Mouse (Mus musculus): ENCODE measurements around the gene Fanci.
A peak's percentile ranks its signal among the peaks of the same experiment; 100 is the strongest.

The Fanci gene

DNA sequence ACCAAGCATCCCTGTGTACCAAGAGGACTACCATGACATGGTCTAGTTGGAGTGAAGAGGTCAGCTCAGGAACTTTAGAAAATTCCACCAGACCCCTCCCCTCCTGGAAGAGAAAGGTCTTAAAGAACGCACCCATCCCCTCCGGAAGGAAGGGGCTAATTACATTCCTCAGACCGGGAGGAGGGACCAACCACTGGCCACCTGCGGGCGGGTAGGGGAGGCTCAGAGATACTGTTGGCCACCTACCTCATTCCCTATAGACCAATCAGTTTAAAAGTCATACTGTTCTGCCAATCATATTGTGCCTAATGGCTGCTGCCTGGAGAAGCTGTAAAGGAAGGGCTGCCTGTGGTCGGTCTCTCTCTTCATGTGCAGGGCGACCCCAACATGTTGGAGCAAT is 3.7 kb upstream of the Fanci start:
- no peak for DNase-seq (ENCODE audit: low spot score)

DNA sequence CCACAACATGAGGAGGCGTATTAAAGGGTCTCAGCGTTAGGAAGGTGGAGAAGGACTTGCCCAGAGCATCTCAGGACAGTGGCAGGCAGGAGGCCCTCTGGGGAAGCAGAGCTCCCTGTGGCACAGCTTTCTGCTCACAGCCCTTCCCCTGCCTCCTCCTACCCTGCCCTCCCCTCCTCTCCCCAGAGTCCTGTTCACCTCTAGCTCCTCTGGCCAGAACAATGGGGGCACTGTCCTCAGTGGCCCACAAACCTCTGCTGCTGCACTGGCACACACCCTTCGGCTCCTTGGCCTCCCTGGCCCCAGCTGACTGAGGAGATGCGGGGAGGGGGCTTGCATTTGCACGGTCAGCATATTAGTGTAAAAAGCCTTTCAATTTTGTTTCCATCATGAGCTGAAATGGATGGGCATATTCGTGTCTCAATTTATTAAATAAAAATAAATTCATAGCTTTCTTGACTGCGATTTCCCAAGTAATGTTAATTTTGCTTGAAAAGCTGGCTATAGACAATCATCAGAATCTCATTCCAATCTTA is 3.0 kb upstream of the Fanci start:
- DNase-seq (ENCODE audit: low spot score) = no peak

GRCm38 (mm10) chr7:79390141-79390708 is 1.5 kb upstream of the Fanci start:
- no peak for DNase-seq (ENCODE audit: low spot score)

DNA sequence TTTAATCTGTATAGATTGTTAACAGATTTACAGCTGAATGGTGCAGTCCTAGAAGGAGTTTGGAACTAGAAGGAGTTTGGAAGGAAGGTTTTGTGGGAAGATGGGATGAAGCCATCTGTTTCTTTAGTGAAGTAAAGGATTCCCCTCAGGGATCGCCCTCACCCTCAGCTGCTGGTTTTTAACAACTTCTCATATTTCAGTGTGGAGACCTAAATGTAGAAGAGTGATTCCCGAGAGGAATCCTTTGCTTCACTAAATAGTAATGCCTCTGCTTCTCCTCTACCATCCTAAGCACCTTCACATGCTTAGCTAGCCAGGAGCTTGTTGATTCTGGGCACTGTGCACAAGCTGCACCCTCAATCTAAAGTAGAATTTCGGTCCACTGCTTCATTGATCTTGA is 258 bp upstream of the Fanci start:
- DNase-seq (ENCODE audit: low spot score) = no peak

- peak; percentile 75 for DNase-seq (ENCODE audit: low spot score)
Measured at GRCm38 (mm10) chr7:79392860-79393513, 1.3 kb downstream of the Fanci start.

DNA sequence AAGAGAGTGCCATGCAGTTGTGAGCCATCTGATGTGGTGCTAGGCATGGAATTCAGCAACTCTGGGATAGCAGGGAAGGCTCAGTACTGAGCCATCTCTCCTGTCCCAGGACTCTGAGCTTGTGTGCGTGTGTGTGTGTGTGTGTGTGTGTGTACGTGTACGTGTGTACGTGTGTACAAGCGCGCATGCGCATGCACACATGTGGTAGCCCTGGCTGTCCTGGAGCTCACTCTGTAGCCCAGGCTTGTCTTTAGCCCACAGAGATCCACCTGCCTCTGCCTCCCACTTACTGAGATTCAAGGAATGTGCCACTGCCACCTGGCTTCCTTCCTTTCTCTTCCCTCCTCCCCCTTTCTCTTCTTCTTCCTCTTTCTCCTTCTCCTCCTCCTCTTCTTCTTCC is 2.2 kb downstream of the Fanci start:
- no peak for DNase-seq (ENCODE audit: low spot score)

- no peak for DNase-seq (ENCODE audit: low spot score)
Measured at GRCm38 (mm10) chr7:79394666-79395065, 2.9 kb downstream of the Fanci start.

- no peak for DNase-seq (ENCODE audit: low spot score)
Measured at GRCm38 (mm10) chr7:79395186-79395585, 3.5 kb downstream of the Fanci start.

- no peak for DNase-seq (ENCODE audit: low spot score)
Measured at GRCm38 (mm10) chr7:79397446-79397963, 5.8 kb downstream of the Fanci start.

DNA sequence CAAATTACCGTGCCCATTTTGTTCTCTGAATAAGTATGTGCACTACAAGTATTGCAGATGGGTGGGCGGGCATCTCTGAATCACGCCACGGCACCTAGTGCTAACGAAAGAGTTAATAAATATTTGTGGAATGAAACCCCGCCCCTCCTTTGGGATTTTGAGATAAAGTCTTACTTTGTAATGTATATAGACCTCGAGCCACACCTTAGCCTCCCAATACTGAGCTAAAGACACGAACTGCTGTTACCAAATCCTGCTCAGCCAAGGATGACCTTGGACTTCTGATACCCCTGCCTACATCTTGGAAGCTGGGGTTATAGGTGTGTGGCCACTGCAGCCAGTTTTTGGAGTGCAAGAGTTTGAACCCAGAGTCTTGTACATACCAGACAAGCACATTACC is 6.7 kb downstream of the Fanci start:
- no peak for DNase-seq (ENCODE audit: low spot score)

- no peak for DNase-seq (ENCODE audit: low spot score)
Measured at GRCm38 (mm10) chr7:79398971-79399370, 7.2 kb downstream of the Fanci start.

DNA sequence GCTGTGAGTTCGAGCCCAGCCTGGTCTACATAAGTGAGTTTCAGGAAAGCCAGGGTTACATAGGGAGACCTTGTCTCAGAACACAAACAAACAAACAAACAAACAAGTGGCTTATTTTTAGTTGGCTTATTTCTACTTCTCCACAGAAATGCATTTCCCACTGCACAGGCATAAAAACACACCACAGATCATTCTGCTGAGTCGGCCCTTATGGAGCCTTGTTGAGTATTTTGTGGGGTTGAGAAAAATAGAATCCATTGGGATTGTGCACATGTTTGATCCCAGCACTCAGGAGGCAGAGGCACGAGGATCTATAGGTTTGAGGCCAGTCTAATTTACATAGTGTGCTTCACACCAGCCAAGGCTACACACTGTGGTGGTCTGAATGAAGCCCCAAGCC is 8.6 kb downstream of the Fanci start:
- DNase-seq (ENCODE audit: low spot score) = no peak

DNA sequence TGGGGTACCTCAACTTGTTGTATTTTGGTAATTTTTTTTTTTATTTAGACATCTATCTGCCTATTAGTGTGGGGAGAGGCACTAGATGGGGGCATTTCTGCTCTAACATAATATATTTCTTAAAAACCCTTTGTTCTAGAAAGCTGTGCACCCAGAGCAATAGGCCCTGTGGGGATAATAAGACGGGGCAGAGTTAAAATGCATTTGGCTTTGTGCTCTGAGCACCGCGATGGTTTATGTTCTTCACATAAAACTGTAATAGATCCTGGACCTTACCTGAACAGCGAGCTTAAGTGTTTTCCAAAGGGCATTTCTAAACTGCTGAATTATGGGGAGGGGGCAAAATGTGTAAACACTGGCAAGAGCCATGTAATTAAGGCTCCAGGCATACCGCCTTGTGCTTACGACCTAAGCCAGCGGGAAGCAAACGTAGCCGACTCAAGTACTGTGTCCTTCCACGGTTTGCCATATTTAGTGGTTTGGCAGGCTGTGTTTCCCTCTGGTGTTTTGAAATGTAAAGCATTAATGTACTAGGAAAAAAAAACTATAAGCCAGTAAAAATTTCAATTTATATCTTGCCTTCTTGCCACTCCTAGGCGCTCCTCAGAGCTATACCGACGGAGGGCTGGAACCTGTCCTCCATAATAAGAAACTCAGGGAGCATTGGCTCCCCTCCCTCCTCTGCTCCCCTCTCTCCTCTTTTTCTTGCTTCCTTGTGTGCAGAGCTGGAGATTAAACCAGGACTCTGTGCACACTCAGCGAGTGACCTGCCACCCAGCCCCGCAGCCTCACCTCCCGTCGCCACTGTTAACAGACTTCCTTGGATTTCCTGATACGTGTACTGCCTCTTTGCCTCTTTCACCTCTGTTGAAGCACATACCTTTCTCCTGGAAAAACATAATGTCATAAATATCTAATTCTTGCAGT is 23.0 kb downstream of the Fanci start:
- no peak for DNase-seq (ENCODE audit: low spot score)

- peak; percentile 58 for DNase-seq (ENCODE audit: low spot score)
Measured at GRCm38 (mm10) chr7:79419950-79420349, 28.2 kb downstream of the Fanci start.

DNA sequence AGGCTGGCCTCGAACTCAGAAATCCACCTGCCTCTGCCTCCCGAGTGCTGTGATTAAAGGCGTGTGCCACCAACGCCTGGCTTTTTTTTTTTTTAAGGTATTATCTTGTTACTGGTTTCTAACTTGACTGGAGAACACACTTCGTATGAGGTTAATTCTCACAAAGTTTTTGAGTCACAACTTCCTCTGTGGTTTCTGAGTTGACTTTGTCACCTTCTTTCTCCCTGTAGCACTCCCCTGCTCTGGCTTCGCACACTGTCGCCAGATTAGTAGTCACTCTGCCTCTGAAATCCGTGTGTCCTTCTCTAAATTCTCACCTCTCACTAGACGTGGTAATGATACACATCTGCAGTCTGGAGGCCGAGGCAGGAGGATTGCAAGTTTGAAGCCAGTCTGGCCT is 31.1 kb downstream of the Fanci start:
- peak; percentile 21 for DNase-seq (ENCODE audit: low spot score)

- no peak for DNase-seq (ENCODE audit: low spot score)
Measured at GRCm38 (mm10) chr7:79425804-79426203, 34.1 kb downstream of the Fanci start.

- DNase-seq (ENCODE audit: low spot score) = no peak
Measured at GRCm38 (mm10) chr7:79428243-79428642, 36.5 kb downstream of the Fanci start.

DNA sequence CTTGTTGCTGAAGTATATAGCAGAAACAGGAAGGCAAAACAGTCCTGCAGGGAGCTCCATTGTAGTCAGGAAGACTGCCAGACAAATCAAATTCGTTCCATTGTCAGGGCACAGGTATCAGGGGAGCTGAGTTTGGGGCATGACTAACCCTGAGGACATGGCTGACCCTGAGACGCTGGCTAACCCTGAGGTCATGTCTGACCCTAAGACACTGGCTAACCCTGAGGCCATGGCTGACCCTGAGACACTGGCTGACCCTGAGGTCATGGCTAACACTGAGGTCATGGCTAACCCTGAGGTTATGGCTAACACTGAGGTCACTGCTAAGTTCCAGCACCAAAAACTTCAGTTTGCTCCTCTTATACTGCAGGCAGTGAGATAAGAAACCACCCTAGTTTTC is 48.3 kb downstream of the Fanci start:
- no peak for DNase-seq (ENCODE audit: low spot score)

DNA sequence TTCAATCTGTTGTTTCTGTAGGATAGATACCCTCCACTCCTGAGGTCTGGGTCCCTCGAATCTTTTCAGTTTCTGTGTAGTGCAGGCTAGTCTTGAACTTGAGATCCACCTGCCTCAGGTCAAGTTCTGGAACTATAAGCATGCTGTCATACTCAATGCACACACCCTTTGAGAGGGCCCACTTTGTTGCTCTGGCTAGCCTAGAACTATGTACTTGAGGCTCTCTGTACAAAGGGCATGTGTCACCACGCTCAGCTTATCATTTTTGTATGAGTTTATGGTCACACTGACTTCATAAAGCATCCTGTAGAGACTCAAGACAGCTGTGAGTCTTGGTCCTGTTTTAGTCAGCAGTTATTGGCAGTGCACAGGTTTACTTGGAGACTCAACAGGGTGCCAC is 55.3 kb downstream of the Fanci start:
- no peak for DNase-seq (ENCODE audit: low spot score)

DNA sequence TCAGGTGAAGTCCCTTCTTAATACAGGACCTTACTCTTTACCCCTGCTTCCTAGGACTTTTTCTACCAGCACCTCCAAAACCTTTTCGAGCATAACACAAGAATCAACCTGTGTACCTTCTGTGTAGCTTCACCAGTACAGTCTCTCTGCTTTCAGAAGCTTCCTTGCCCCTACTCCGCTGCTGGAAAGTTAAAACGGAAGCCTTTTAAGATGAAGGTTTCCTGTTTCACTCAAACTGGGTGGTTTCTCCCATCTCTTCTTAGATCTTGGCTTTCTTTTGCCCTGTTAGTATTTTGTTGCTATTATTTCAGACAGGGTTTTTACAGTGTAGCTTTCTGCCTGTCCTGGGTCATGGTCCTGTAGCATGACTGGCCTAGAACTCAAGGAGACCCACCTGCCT is 55.8 kb downstream of the Fanci start:
- DNase-seq (ENCODE audit: low spot score) = peak; percentile 30

DNA sequence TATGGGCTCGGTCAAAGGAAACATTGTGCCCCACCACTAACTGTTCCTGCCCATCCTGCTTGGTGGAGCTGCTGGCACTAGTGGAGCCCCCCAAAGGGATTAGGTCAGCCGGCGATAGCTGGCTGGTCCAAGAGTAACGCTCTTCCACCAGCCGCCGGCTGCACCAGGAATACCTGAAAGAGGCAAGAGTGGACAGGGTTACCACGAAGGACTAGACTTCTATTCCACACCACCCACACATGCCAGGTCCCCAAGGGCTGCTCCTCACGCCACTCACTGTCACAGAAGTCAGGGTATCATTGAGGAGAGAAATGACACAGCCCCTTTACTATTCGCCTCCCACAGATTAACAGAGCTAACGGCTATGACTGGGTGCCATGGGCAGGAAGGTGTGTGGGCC is 70.0 kb downstream of the Fanci start:
- DNase-seq (ENCODE audit: low spot score) = no peak

DNA sequence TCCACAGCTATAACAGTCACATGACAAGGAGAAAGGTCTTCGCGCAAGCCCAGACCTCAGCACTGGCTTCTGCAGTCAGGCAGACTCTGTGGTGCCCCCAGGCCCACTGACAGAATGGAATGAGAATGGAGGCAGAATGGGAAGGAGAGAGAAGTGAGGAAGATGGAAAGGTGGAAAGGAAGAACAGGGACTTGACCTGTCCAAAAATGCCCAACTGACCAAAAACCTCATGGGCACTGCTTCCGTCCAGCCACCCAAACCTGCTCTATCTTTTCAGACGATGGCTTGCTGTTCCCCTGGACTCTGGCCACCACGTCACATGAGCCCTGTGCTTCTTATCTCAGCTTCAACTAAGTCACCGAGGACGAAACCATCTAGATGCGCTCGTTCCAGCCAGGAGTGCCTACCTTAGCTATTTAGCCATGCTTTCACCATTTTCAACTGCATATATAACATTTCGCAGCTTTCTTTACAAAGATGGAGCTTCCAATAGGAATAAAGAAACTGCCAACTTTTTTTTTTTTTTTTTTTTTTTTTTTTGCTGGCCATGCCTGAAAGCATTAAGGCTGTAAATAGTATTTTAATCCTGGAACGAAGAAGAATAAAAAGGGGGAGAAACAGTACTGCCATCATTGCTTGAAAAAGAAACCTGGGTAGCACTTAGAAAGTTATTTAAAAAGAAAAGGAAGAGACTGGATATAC is 71.8 kb downstream of the Fanci start:
- DNase-seq (ENCODE audit: low spot score) = no peak
